Comparison of ENCODE assay signal across 14 mouse cellular contexts in genomic region chr7:118991341-118991884, GRCm38 (mm10). TPM values are rescaled to one million over a fixed set of nuclear protein-coding genes. Genes with fewer than 3 reads are reported as not detected.
DNase-seq lines count a peak whose midpoint lies in the region; ATAC-seq lines count a peak whose summit lies in the region.
"Had no signal": no experiment of that assay in that cellular context is flagged by ENCODE, and none has a peak within 500 bp of the region (broad histone marks: within the 10 kb centered on the region; RNA-seq: fewer than 3 reads in every experiment).

No protein-coding gene starts in this region.

- H3K27ac ChIP-seq in forebrain, embryonic 14.5 days (ENCODE audit: low read depth, low read length) = peak overlapping the region; percentile 14; the same call in 1 of the 2 replicates
- peak overlapping the region; percentile 90 for H3K27ac ChIP-seq in midbrain, embryonic 12.5 days (replicated peaks)
- H3K27ac ChIP-seq: intestine, embryonic 15.5 days; kidney, postnatal 0 days; liver, embryonic 15.5 days had no signal

- 28% methylated on average over 4 of the region's 4 CpGs for WGBS in forebrain, embryonic 14.5 days
- 33% methylated on average over 4 of the region's 4 CpGs for WGBS in midbrain, embryonic 12.5 days

- no peaks in the 10 kb centered on the region for H3K9me3 ChIP-seq in forebrain, embryonic 14.5 days (replicated peaks; ENCODE audit: control insufficient read depth, low read length)
- H3K9me3 ChIP-seq in midbrain, embryonic 12.5 days = no peaks in the 10 kb centered on the region
- H3K9me3 ChIP-seq: intestine, embryonic 15.5 days; liver, embryonic 15.5 days had no signal

- H3K9ac ChIP-seq in forebrain, embryonic 14.5 days (ENCODE audit: low read length) = no peak overlapping the region
- H3K9ac ChIP-seq in midbrain, embryonic 12.5 days (replicated peaks) = peak overlapping the region; percentile 4; the same call in 1 of the 2 replicates
- H3K9ac ChIP-seq: intestine, embryonic 15.5 days; liver, embryonic 15.5 days had no signal

- no peaks in the 10 kb centered on the region for H3K36me3 ChIP-seq in forebrain, embryonic 14.5 days (ENCODE audit: control insufficient read depth, insufficient read depth, low read length)
- peaks cover 6% of the 10 kb centered on the region; the same call in 1 of the 2 replicates for H3K36me3 ChIP-seq in midbrain, embryonic 12.5 days
- H3K36me3 ChIP-seq: intestine, embryonic 15.5 days; liver, embryonic 15.5 days had no signal

- peak; percentile 18 to 24 for DNase-seq in cerebellum, postnatal 25 days
- no peak for DNase-seq in cerebellum, postnatal 4 days (ENCODE audit: low spot score in 2 of 2)
- peak; percentile 8 for DNase-seq in 3T3-L1 (ENCODE audit: low read depth, low spot score)
- DNase-seq in forebrain, embryonic 14.5 days (ENCODE audit: low spot score) = peak; percentile 66
- no peak for DNase-seq in yolk sac, embryonic 10.5 days (ENCODE audit: low spot score)
- no peak for DNase-seq in urinary bladder, postnatal 36 days (ENCODE audit: low spot score in 2 of 2)
- DNase-seq in urinary bladder, adult 2 months (ENCODE audit: low spot score) = no peak
- DNase-seq: adrenal gland, adult 8-10 months; lung, postnatal 36 days; right cerebral cortex, postnatal 14 days had no signal

- peaks cover 48% of the 10 kb centered on the region for H3K4me1 ChIP-seq in forebrain, embryonic 14.5 days (ENCODE audit: control insufficient read depth, insufficient read depth, low read length)
- H3K4me1 ChIP-seq in midbrain, embryonic 12.5 days = peaks cover 71% of the 10 kb centered on the region

- H3K4me3 ChIP-seq in forebrain, embryonic 14.5 days (ENCODE audit: low read depth, low read length) = 0 out of 2 replicates have a peak overlapping the region, but pooled peaks have one; percentile 55
- H3K4me3 ChIP-seq in midbrain, embryonic 12.5 days = no peak overlapping the region; the same call in 1 of the 2 replicates
- H3K4me3 ChIP-seq: intestine, embryonic 15.5 days; liver, embryonic 15.5 days had no signal

- H3K4me2 ChIP-seq in forebrain, embryonic 14.5 days (ENCODE audit: low read length) = peak overlapping the region; percentile 86
- peak overlapping the region; percentile 79 for H3K4me2 ChIP-seq in midbrain, embryonic 12.5 days (replicated peaks)
- H3K4me2 ChIP-seq: intestine, embryonic 15.5 days; liver, embryonic 15.5 days had no signal

- no peaks in the 10 kb centered on the region for H3K27me3 ChIP-seq in forebrain, embryonic 14.5 days (replicated peaks; ENCODE audit: control insufficient read depth, insufficient read depth, low read length)
- H3K27me3 ChIP-seq in midbrain, embryonic 12.5 days = peaks cover 7% of the 10 kb centered on the region
- H3K27me3 ChIP-seq: intestine, embryonic 15.5 days had no signal

- no peak for ATAC-seq in forebrain, embryonic 14.5 days
- no peak for ATAC-seq in midbrain, embryonic 12.5 days (ENCODE audit: low FRiP score, low read depth)
- ATAC-seq: intestine, embryonic 15.5 days had no signal

RNA-seq across cellular contexts. Expression of gene Gprc5b, which starts 3.6 kb away (rescaled TPM):
- 12.6 and 14.3 TPM in 2 replicates for polyA plus RNA-seq in forebrain, embryonic 14.5 days (2014; fragmentation: Nextera tagmentation; extraction: Ambion mirVana)
- polyA plus RNA-seq in midbrain, embryonic 12.5 days (2016; fragmentation: Nextera tagmentation; extraction: Ambion mirVana) = 11.9 and 14.1 TPM in 2 replicates
- polyA plus RNA-seq in urinary bladder, adult 2 months (2012; rRNA removed) = 20.9 and 23.1 TPM in 2 replicates

Comparison
In these comparisons a context has a peak if more than half of its experiments do, and no peak if none do; other contexts are left out.
1. DNase-seq: peak in cerebellum, postnatal 25 days (2 of 2), 3T3-L1 (single experiment) and forebrain, embryonic 14.5 days (single experiment); none in cerebellum, postnatal 4 days (0 of 2), yolk sac, embryonic 10.5 days (single experiment), urinary bladder, postnatal 36 days (0 of 2) and urinary bladder, adult 2 months (single experiment).